Mouse (Mus musculus): ENCODE data around the gene Gdap1l1. TPM values are rescaled to one million over a fixed set of nuclear protein-coding genes. Genes with fewer than 3 reads are reported as not detected.

The Gdap1l1 gene
- total RNA-seq, 2 experiments from 2014 or later, result 0.21 TPM; not detected in 1

Other genes starting within 250 kb of the Gdap1l1 start
- gene Tox2, start 235.4 kb upstream of the Gdap1l1 start, total RNA-seq (2021), result under 1 TPM; 0.09 to 0.26 TPM
- 100 to 1,000 TPM; 401 to 487 TPM for gene Jph2, start 40.5 kb upstream of the Gdap1l1 start, total RNA-seq (2021)
- gene Oser1, start 13.8 kb upstream of the Gdap1l1 start, total RNA-seq (2021), result 10 to 100 TPM; 31.4 to 38.1 TPM
- 10 to 100 TPM; 76.5 TPM for gene Fitm2, start 34.2 kb downstream of the Gdap1l1 start, total RNA-seq (2021)
- gene R3hdml, start 53.8 kb downstream of the Gdap1l1 start, total RNA-seq (2021), result not detected
- gene Hnf4a, start 68.3 kb downstream of the Gdap1l1 start, total RNA-seq (2021), result under 1 TPM; 0.21 to 0.28 TPM
- gene Ttpal, start 163.8 kb downstream of the Gdap1l1 start, total RNA-seq (2021), result 1 to 10 TPM; 4.2 to 4.9 TPM
- 100 to 1,000 TPM; 103 to 119 TPM for gene Serinc3, start 206.7 kb downstream of the Gdap1l1 start, total RNA-seq (2021)
- gene Pkig, start 219.9 kb downstream of the Gdap1l1 start, total RNA-seq (2021), result 100 to 1,000 TPM; 113 to 126 TPM

All from gastrocnemius, adult 18-20 months (tissue).